Mouse (Mus musculus) urinary bladder, postnatal 36 days (tissue): Measurements from ENCODE around the gene Krt12.

Experiments
- DNase-seq, 2 experiments: peaks; one replicate each; pipeline ENCODE4 v3.0.0; 2022; ENCODE audit warnings: low spot score in 2 of 2, mixed read lengths in 1 of 2

Krt12 gene

GRCm38 (mm10) chr11:99422159-99422558 lies at the start of gene Krt12:
TSS of gene Krt12 (minus strand) at chr11:99422259.
- no peak for DNase-seq

- no peak for DNase-seq
Measured at GRCm38 (mm10) chr11:99469228-99469627, 47.2 kb upstream of the Krt12 start.

GRCm38 (mm10) chr11:99468566-99468965 lies 46.5 kb upstream of the Krt12 start:
- DNase-seq = peak; percentile 53 to 62

- no peak for DNase-seq
Measured at GRCm38 (mm10) chr11:99466316-99466715, 44.3 kb upstream of the Krt12 start.

- DNase-seq = peak; percentile 81 to 85
Measured at GRCm38 (mm10) chr11:99464836-99465235, 42.8 kb upstream of the Krt12 start.

- DNase-seq = peak; percentile 46 to 61
Measured at GRCm38 (mm10) chr11:99463155-99463554, 41.1 kb upstream of the Krt12 start.

GRCm38 (mm10) chr11:99461736-99462135 lies 39.7 kb upstream of the Krt12 start:
- DNase-seq = no peak

- no peak for DNase-seq
Measured at GRCm38 (mm10) chr11:99458887-99459286, 36.8 kb upstream of the Krt12 start.

GRCm38 (mm10) chr11:99454759-99455158 lies 32.7 kb upstream of the Krt12 start:
- no peak for DNase-seq

GRCm38 (mm10) chr11:99454044-99454443 lies 32.0 kb upstream of the Krt12 start:
- DNase-seq = no peak

GRCm38 (mm10) chr11:99448769-99449168 lies 26.7 kb upstream of the Krt12 start:
- DNase-seq = no peak

- DNase-seq = no peak
Measured at GRCm38 (mm10) chr11:99441220-99441619, 19.2 kb upstream of the Krt12 start.

GRCm38 (mm10) chr11:99439465-99439864 lies 17.4 kb upstream of the Krt12 start:
- no peak for DNase-seq

GRCm38 (mm10) chr11:99437972-99438371 lies 15.9 kb upstream of the Krt12 start, which contains the start of gene Krt20:
TSS of gene Krt20 (minus strand) at chr11:99438150.
- DNase-seq = no peak

GRCm38 (mm10) chr11:99436625-99437024 lies 14.6 kb upstream of the Krt12 start:
- DNase-seq = no peak

- DNase-seq = no peak
Measured at GRCm38 (mm10) chr11:99430670-99431069, 8.6 kb upstream of the Krt12 start.

- no peak for DNase-seq
Measured at GRCm38 (mm10) chr11:99420586-99420985, 1.5 kb downstream of the Krt12 start.

- no peak for DNase-seq
Measured at GRCm38 (mm10) chr11:99417819-99418218, 4.2 kb downstream of the Krt12 start.

- DNase-seq = no peak
Measured at GRCm38 (mm10) chr11:99416902-99417301, 5.2 kb downstream of the Krt12 start.

- peak in 1 of 2 experiments; percentile 25 for DNase-seq
Measured at GRCm38 (mm10) chr11:99414463-99415147, 7.5 kb downstream of the Krt12 start.

GRCm38 (mm10) chr11:99413247-99413646 lies 8.8 kb downstream of the Krt12 start:
- peak; percentile 32 to 44 for DNase-seq

GRCm38 (mm10) chr11:99406186-99406585 lies 15.9 kb downstream of the Krt12 start:
- DNase-seq = no peak

- no peak for DNase-seq
Measured at GRCm38 (mm10) chr11:99399956-99400549, 22.0 kb downstream of the Krt12 start.
